Mouse (Mus musculus) cerebellum, adult 2 months (tissue): ENCODE measurements around the gene Cnnm2. TPM values are rescaled to one million over a fixed set of nuclear protein-coding genes. Genes with fewer than 3 reads are reported as not detected.

ENCODE experiments used
- DNase-seq, 2 experiments: peaks; one replicate each; pipeline ENCODE4 v3.0.0; 2021
- H3K27ac ChIP-seq: fragments of 200-500 bp; 2 replicates; pipeline ENCODE4 v1.5.1; 2012; ENCODE audit warnings: low read length, control low read depth, inconsistent platforms; ENCODE audit not compliant: insufficient read depth
- H3K27me3 ChIP-seq: fragments of 200-500 bp; 2 replicates; pipeline ENCODE4 v1.6.1; 2012; ENCODE audit warnings: inconsistent platforms, mild to moderate bottlenecking, low read length, moderate library complexity; ENCODE audit not compliant: control insufficient read depth, insufficient read depth
- H3K4me1 ChIP-seq: fragments of 200-500 bp; 2 replicates; pipeline ENCODE4 v1.6.1; 2011; ENCODE audit warnings: low read length; ENCODE audit not compliant: control insufficient read depth, insufficient read depth
- H3K4me3 ChIP-seq: fragments of 200-500 bp; replicated peaks from 2 replicates; pipeline ENCODE3; 2011; ENCODE audit warnings: mild to moderate bottlenecking, low read depth, low read length, control low read depth; ENCODE audit not compliant: insufficient read depth
- CTCF ChIP-seq: fragments of 200-500 bp; IDR thresholded peaks from 2 replicates; pipeline ENCODE4 v1.5.1; 2011; ENCODE audit warnings: low read depth, mild to moderate bottlenecking, control low read depth, low read length, moderate library complexity, borderline replicate concordance; ENCODE audit not compliant: insufficient read depth
- POLR2A ChIP-seq: fragments of 200-500 bp; IDR thresholded peaks from 2 replicates; pipeline ENCODE4 v1.6.1; 2011; ENCODE audit warnings: low read length, control low read depth, borderline replicate concordance; ENCODE audit not compliant: insufficient read depth
- WGBS: fragments of 180-500 bp; shearing (Covaris S2); methylation state at CpG from one replicate; pipeline ENCODE4 v1.1.7; 2018; 5-methylcytosine and 5-hydroxymethylcytosine counted together
- polyA plus RNA-seq: library from polyadenylated mRNA; depleted of rRNA; stranded (reverse); fragments of >200 nt; gene quantifications from 2 replicates; pipeline ENCODE4 v1.2.3, GENCODE M21; 2012; rRNA removed

Gene Cnnm2
- 31.2 and 31.4 TPM in 2 replicates for polyA plus RNA-seq

DNA sequence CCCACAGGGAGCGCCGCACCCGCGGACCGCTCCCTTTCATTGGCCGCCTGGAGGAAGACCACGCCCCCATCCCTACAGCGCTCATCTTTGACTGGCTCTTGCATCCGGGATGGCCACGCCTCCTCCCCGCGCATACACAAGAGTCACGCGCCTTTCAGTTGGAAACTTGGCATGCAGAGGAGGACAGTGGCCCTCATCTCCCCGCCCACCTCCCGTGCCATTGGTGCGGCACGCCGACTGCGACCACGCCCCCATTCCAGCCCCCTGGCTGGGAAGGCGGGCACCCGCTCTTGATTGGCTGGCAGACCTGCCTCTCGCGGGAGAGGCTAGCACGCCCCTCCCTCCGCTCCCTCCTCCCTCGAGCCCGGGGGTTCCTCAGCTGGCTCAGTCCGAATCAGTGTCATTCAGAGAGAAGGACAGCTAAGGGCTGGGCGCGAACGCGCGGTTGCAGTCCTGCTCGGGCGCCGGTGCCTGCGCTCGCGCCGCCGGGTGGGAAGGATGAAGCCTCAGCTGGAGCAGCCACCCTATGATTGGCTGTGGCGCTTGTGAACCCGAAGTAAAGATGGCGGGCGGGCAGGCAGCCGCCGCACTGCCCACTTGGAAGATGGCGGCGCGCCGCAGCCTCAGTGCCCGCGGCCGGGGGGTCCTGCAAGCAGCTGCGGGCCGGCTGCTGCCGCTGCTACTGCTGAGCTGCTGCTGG is at the start of gene Cnnm2:
Gene Cnnm2, plus strand, starts transcription at position 350 of the 700 bp plus-strand sequence.
- peak; percentile 100 for DNase-seq
- TF ChIP-seq CTCF (no peak), POLR2A (peak; percentile 89)
- Histone ChIP-seq H3K27me3 (no peaks in the 10 kb centered on the region), H3K27ac (peak within 1 kb of the TSS; percentile 80), H3K4me3 (peak within 1 kb of the TSS; percentile 73), H3K4me1 (no peaks in the 10 kb centered on the region)
- under 1% methylated on average over 58 of the region's 59 CpGs for WGBS

DNA sequence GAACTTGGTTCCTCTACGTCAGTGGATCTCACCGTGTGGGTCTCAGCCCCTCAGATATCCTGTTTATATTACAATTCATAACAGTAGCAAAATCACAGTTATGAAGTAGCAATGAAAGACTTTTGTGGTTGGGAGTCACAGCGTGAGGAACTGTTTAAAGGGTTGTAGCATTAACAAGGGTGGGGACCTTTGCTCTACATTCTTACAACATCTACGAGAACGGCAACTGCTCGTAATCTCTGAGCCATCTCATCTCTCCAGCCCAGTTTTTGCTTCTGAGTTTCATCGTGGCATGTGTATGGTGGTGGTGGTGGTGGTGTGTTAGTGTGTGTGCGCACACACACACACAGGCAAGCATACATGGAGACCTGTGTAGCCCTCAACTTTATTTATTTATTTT is 47.2 kb upstream of the Cnnm2 start:
- DNase-seq = no peak
- WGBS = 94% methylated on average over 8 of the region's 8 CpGs
- Histone ChIP-seq H3K4me1 (no peaks in the 10 kb centered on the region), H3K27ac (no peak overlapping the region), H3K4me3 (no peak overlapping the region), H3K27me3 (no peaks in the 10 kb centered on the region)
- TF ChIP-seq CTCF = no peak
- TF ChIP-seq POLR2A = no peak

DNA sequence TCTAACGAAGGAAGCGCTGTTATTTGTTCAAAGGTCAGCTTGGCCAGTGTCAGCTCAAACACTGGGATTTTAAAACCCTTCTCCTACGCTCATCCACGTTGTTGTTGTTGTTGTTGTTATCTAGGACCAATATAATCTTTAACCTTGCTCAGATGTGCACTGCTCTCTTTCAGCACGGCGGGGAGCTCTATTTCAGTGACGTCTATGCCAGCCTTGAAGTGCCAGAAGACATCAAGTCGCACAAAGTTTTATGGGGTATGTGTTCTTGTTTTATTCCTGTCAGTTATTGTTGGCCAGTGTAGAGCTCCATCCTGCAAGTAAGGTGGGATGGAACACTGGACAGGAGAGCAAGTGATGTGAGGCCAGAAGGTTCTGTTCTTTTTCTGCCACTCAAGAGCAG is 46.4 kb upstream of the Cnnm2 start:
- no peak for TF ChIP-seq POLR2A
- no peak for TF ChIP-seq CTCF
- Histone ChIP-seq H3K27ac (no peak overlapping the region), H3K4me3 (no peak overlapping the region), H3K4me1 (no peaks in the 10 kb centered on the region), H3K27me3 (no peaks in the 10 kb centered on the region)
- 89% methylated on average over 8 of the region's 8 CpGs for WGBS
- DNase-seq = no peak

DNA sequence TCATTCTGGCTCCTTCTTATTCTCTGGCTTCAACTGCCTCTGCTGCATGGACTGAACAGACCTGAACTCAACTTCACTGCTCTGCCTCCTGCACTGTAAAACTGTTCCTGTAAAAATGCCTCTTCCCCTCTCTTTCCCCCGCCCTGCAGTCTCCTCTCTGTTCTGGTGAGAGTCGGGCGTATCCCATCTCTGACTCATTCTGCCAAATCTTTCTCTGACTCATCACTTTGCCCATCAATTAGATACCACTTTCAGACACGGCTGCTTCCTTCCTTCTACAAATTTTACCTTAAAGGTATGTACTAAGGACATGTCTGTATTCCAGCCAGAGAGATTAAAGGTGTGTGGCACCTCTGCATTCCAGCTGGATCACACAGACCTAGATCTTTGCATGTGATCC is 43.2 kb upstream of the Cnnm2 start:
- TF ChIP-seq POLR2A (no peak), CTCF (no peak)
- WGBS = 85% methylated on average over 4 of the region's 4 CpGs
- Histone ChIP-seq H3K4me3 (no peak overlapping the region), H3K4me1 (no peaks in the 10 kb centered on the region), H3K27me3 (no peaks in the 10 kb centered on the region), H3K27ac (no peak overlapping the region)
- DNase-seq = no peak

DNA sequence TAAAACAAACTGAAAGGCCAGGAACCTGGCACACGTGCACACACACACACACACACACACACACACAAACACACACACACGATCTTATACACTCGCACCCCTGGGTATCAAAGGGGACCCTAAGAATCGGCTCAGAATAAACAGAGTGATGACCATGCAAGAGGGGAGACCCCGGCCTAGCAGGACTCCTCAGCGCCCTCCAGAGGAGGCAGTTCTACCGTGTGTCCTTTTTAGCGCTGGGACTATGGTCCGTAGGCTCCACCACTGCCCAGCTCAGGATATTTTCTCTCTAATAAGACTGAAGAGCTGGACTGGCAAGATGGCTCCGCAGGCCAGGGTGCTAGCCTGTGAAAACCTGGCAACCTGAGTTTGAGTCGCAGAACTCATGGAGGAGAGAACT is 37.0 kb upstream of the Cnnm2 start:
- no peak overlapping the region for H3K27ac ChIP-seq
- H3K4me3 ChIP-seq = no peak overlapping the region
- DNase-seq = no peak
- WGBS = 70% methylated on average over 11 of the region's 11 CpGs
- TF ChIP-seq CTCF = no peak
- no peak for TF ChIP-seq POLR2A
- H3K4me1 ChIP-seq = no peaks in the 10 kb centered on the region
- H3K27me3 ChIP-seq = no peaks in the 10 kb centered on the region

DNA sequence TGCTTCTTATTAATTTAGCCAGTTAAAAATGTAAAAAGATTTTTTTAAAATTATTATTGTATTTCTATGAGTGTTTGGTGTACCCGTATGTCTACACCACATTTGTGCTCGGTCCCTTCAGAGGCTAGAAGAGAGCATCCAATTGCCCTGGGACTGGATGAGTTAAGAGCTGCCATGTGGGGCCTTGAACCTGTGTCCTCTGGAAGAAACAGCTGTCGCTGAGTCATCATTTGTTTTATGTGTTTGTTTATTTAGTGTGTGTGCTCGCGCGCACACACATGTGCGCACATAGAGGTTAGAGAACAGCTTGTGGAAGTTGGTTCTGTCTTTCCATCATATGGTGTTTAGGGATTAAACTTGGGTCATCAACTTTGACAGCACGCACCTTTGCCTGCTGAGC is 35.3 kb upstream of the Cnnm2 start:
- WGBS = 98% methylated on average over 8 of the region's 8 CpGs
- DNase-seq = no peak
- TF ChIP-seq POLR2A = no peak
- TF ChIP-seq CTCF = no peak
- no peaks in the 10 kb centered on the region for H3K27me3 ChIP-seq
- H3K4me3 ChIP-seq = no peak overlapping the region
- no peak overlapping the region for H3K27ac ChIP-seq
- H3K4me1 ChIP-seq = no peaks in the 10 kb centered on the region

DNA sequence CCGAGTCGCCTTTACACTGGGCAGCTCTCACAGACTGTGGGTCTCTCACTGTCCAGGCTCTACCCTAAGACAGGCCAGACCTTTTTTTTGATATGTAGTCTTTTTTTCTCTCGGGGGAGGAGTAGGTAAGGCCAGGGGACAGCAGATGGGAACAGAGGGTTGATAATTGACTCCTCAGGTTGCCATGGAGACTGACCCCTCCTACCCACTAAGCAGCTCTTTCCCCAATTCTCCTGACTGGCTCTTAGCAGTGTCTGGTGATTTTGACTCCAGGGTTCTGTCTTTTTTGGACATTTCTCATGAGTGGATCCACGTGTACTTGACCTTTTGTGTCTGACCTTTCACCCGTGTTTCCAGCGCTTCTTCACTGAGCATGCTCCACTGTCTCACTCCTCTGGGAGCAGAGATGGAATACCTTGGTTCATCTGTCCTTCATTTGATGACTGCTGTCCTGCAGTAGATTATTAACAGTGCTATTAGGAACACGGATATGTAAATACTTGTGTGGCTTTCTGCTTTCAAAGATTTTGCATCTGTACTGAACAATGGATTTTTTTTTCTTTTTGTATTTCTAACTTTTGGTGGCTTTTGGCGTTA is 34.2 kb upstream of the Cnnm2 start:
- H3K27me3 ChIP-seq = no peaks in the 10 kb centered on the region

DNA sequence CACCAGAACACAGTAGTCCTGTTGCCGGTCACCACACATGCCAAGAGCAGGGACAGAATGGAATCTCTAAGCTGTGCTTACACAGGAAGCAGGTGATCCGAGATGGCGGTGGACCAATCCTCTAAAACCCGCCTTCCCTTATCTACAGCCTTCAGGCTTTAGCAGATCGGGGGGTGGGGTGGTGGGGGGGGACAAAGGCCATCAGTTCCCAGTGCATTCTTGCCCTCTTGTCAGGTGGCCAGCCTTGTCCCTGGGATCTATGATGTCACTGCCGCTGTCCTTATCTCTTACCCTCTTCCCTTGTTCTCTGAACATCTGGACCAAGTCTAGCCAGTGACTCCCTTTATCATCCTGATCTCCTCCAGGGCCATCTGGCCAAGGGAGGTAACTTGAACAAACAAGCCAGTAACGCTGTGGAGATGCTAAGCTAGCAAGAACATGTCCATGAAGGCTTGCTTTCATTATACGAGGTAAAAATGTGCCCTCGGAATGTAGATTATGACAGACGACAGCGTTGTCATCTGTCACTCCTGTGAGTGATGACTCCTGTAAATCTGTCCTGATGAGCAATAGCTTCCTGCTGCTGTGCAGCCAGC is 33.4 kb upstream of the Cnnm2 start:
- no peak for DNase-seq
- Histone ChIP-seq H3K27ac (no peak overlapping the region), H3K4me3 (no peak overlapping the region), H3K27me3 (no peaks in the 10 kb centered on the region), H3K4me1 (no peaks in the 10 kb centered on the region)
- TF ChIP-seq POLR2A (no peak), CTCF (no peak)
- 80% methylated on average over 11 of the region's 11 CpGs for WGBS

More for the DNA sequence above, 34.2 kb upstream of the Cnnm2 start:
- no peaks in the 10 kb centered on the region for H3K4me1 ChIP-seq
- no peak overlapping the region for H3K27ac ChIP-seq
- no peak overlapping the region for H3K4me3 ChIP-seq
- no peak for TF ChIP-seq POLR2A
- TF ChIP-seq CTCF = no peak
- WGBS = 43% methylated on average over 8 of the region's 8 CpGs
- DNase-seq = no peak
